Mouse (Mus musculus): ENCODE data around the gene Usp7. TPM values are rescaled to one million over a fixed set of nuclear protein-coding genes. Genes with fewer than 3 reads are reported as not detected.

Gene Usp7
- polyA plus RNA-seq, 1 experiment from 2014 or later = 16.5 TPM

GRCm38 (mm10) chr16:8645546-8645945, 146.6 kb downstream of the Usp7 start:
- DNase-seq (ENCODE audit: low spot score) (no peak), ATAC-seq (no peak)
- Histone ChIP-seq H3K4me1 (ENCODE audit: insufficient read depth, low read depth, low read length) (no peaks in the 10 kb centered on the region), H3K9me3 (ENCODE audit: low read length) (no peaks in the 10 kb centered on the region), H3K36me3 (ENCODE audit: insufficient read depth, low read length) (peaks cover 26% of the 10 kb centered on the region), H3K27ac (ENCODE audit: low read length) (no peak overlapping the region), H3K27me3 (replicated peaks; ENCODE audit: insufficient read depth, low read length) (no peaks in the 10 kb centered on the region), H3K4me3 (ENCODE audit: low read depth, low read length) (no peak overlapping the region), H3K4me2 (replicated peaks; ENCODE audit: low read depth, low read length) (no peak overlapping the region), H3K9ac (replicated peaks; ENCODE audit: low read depth) (no peak overlapping the region)
- TF ChIP-seq CTCF (IDR thresholded peaks at IDR 0.05) (no peak), EP300 (IDR thresholded peaks at IDR 0.05) (no peak)
- 72% methylated on average over 6 of the region's 6 CpGs for WGBS

GRCm38 (mm10) chr16:8643855-8644254, 148.3 kb downstream of the Usp7 start:
- WGBS = 74% methylated on average over 2 of the region's 2 CpGs
- H3K9ac ChIP-seq (replicated peaks; ENCODE audit: low read depth) = no peak overlapping the region

More at GRCm38 (mm10) chr16:8643855-8644254, 148.3 kb downstream of the Usp7 start:
- H3K36me3 ChIP-seq (ENCODE audit: insufficient read depth, low read length) = peaks cover 21% of the 10 kb centered on the region; the same call in 1 of the 2 replicates
- H3K9me3 ChIP-seq (ENCODE audit: low read length) = no peaks in the 10 kb centered on the region
- TF ChIP-seq EP300 (IDR thresholded peaks at IDR 0.05) = no peak
- peak; percentile 89 for TF ChIP-seq CTCF (IDR thresholded peaks at IDR 0.05)
- no peak overlapping the region for H3K4me3 ChIP-seq (ENCODE audit: low read depth, low read length)
- ATAC-seq (peak; percentile 82), DNase-seq (ENCODE audit: low spot score) (peak; percentile 62)
- no peak overlapping the region for H3K27ac ChIP-seq (ENCODE audit: low read length)
- H3K4me1 ChIP-seq (ENCODE audit: insufficient read depth, low read depth, low read length) = no peaks in the 10 kb centered on the region
- H3K4me2 ChIP-seq (replicated peaks; ENCODE audit: low read depth, low read length) = no peak overlapping the region
- H3K27me3 ChIP-seq (replicated peaks; ENCODE audit: insufficient read depth, low read length) = no peaks in the 10 kb centered on the region

Other genes starting within 250 kb of the Usp7 start
- gene Pmm2, start 154.6 kb downstream of the Usp7 start, polyA plus RNA-seq (2015; fragmentation: Nextera tagmentation; extraction: Ambion mirVana) = 38.0 and 40.2 TPM in 2 replicates
- 8.2 and 8.7 TPM in 2 replicates for gene Tmem186, start 154.6 kb downstream of the Usp7 start, polyA plus RNA-seq (2015; fragmentation: Nextera tagmentation; extraction: Ambion mirVana)
- gene Carhsp1, start 120.2 kb downstream of the Usp7 start, polyA plus RNA-seq (2015; fragmentation: Nextera tagmentation; extraction: Ambion mirVana) = 86.9 and 97.1 TPM in 2 replicates
- not detected in 2 replicates for gene Gm5767, start 111.5 kb downstream of the Usp7 start, polyA plus RNA-seq (2015; fragmentation: Nextera tagmentation; extraction: Ambion mirVana)
- gene 1810013L24Rik, start 37.8 kb upstream of the Usp7 start, polyA plus RNA-seq (2015; fragmentation: Nextera tagmentation; extraction: Ambion mirVana) = 19.7 and 20.3 TPM in 2 replicates